Mouse (Mus musculus) intestine, postnatal 0 days (tissue): ENCODE measurements around the gene Rnase2b. TPM values are rescaled to one million over a fixed set of nuclear protein-coding genes. Genes with fewer than 3 reads are reported as not detected.

Experiments
- ATAC-seq: fragments of 200-750 bp; cut with Nextera tagmentation; 2 replicates; pipeline ENCODE4 v1.8.0; 2017; ENCODE audit warnings: mild to moderate bottlenecking, moderate TSS enrichment, moderate library complexity
- H3K27ac ChIP-seq: fragments of 300-500 bp; sonication (generic); 2 replicates; pipeline ENCODE4 v1.5.1; 2014; ENCODE audit warnings: mild to moderate bottlenecking, low read depth, low read length, moderate library complexity
- H3K27me3 ChIP-seq: fragments of 300-500 bp; sonication (generic); replicated peaks from 2 replicates; pipeline ENCODE4 v1.6.1; 2014; ENCODE audit warnings: low read length, mixed read lengths; ENCODE audit not compliant: control insufficient read depth, insufficient read depth
- H3K36me3 ChIP-seq: fragments of 300-500 bp; sonication (generic); 2 replicates; pipeline ENCODE4 v1.6.1; 2014; ENCODE audit warnings: mild to moderate bottlenecking, moderate library complexity; ENCODE audit not compliant: control insufficient read depth, insufficient read depth
- H3K4me1 ChIP-seq: fragments of 300-500 bp; sonication (generic); replicated peaks from 2 replicates; pipeline ENCODE4 v1.6.1; 2014; ENCODE audit warnings: antibody characterized with exemption, low read length, mixed read lengths; ENCODE audit not compliant: control insufficient read depth, insufficient read depth
- H3K4me2 ChIP-seq: fragments of 300-500 bp; sonication (generic); replicated peaks from 2 replicates; pipeline ENCODE4 v1.6.1; 2014; ENCODE audit warnings: low read depth, mild to moderate bottlenecking, moderate library complexity
- H3K4me3 ChIP-seq: fragments of 300-500 bp; sonication (generic); 2 replicates; pipeline ENCODE4 v1.5.1; 2014; ENCODE audit warnings: low read depth, low read length
- H3K9ac ChIP-seq: fragments of 300-500 bp; sonication (generic); 2 replicates; pipeline ENCODE4 v1.6.1; 2014; ENCODE audit warnings: mild to moderate bottlenecking, low read depth, low read length
- H3K9me3 ChIP-seq: fragments of 300-500 bp; sonication (generic); 2 replicates; pipeline ENCODE4 v1.6.1; 2016; ENCODE audit warnings: mixed run types; ENCODE audit not compliant: control insufficient read depth
- CTCF ChIP-seq: sonication (generic); IDR thresholded peaks from 2 replicates; pipeline ENCODE4 v1.5.1; 2016; ENCODE audit warnings: low read depth, mild to moderate bottlenecking, control low read depth, antibody characterized with exemption, moderate library complexity
- WGBS: fragments of 180-500 bp; shearing (Covaris S2); extraction: QIAGEN DNeasy Blood & Tissue Kit; methylation state at CpG from one replicate; pipeline ENCODE4 v1.1.7; 2014; 5-methylcytosine and 5-hydroxymethylcytosine counted together
- polyA plus RNA-seq: library from polyadenylated mRNA; unstranded; fragments of >200 nt; fragmentation: Nextera tagmentation; extraction: Ambion mirVana; gene quantifications from 2 replicates; pipeline ENCODE4 v1.2.1, GENCODE M21; 2015

Rnase2b gene
- polyA plus RNA-seq, 1 experiment from 2014 or later: not detected

- Histone ChIP-seq H3K4me1 (0 out of 2 replicates have a peak, but pooled peaks cover 2% of the 10 kb centered on the region), H3K27ac (no peak overlapping the region), H3K9me3 (no peaks in the 10 kb centered on the region), H3K4me2 (no peak overlapping the region), H3K9ac (no peak overlapping the region), H3K27me3 (no peaks in the 10 kb centered on the region), H3K4me3 (no peak overlapping the region), H3K36me3 (no peaks in the 10 kb centered on the region)
- WGBS: 76% methylated on average over 3 of the region's 3 CpGs
- TF ChIP-seq CTCF: no peak
- no peak for ATAC-seq
Measured at GRCm38 (mm10) chr14:51142568-51142967, 19.5 kb upstream of the Rnase2b start.

DNA sequence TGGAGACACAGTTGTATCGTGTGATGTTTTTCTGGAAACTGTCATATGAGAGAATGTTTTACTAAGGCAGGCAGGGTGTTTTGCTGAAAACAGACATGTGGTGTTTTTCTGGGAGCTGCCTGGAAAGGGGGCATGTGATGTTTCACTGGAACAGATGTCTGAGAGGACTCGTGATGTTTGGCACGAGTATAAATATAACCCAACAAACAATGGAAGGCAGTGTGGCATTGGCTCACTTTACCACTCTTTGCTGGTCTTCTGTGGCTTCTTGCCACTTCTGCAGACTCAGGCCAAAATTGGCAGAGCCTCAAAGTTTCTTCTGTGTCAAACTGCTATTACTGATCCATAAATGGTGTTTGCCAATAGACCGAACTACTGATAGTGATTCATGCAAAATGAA is 18.8 kb upstream of the Rnase2b start:
- ATAC-seq: no peak
- TF ChIP-seq CTCF: no peak

DNA sequence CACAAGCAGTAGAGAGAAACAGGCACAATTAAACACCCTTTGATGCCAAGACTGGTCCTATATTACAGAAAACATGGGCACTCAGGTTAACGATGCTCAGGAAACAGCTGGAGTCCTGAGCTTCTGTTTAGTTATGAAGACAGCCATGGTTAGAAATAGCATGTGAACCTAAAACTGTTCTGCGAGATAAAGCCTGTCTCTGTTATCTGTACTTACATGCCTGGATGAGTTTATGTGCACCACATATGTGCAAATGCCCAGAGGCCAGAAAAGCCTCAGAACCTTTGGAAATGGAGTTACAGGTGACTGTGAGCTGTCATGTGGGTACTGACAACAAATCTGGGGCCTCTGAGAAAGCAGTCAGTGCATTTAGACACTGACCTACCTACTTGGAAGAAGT is 18.1 kb upstream of the Rnase2b start:
- WGBS: 68% methylated on average over 2 of the region's 2 CpGs
- TF ChIP-seq CTCF: no peak
- no peaks in the 10 kb centered on the region for H3K9me3 ChIP-seq
- H3K36me3 ChIP-seq: no peaks in the 10 kb centered on the region
- H3K27me3 ChIP-seq: no peaks in the 10 kb centered on the region
- no peak overlapping the region for H3K4me3 ChIP-seq
- peaks cover 6% of the 10 kb centered on the region for H3K4me1 ChIP-seq
- H3K27ac ChIP-seq: no peak overlapping the region
- no peak overlapping the region for H3K9ac ChIP-seq
- no peak overlapping the region for H3K4me2 ChIP-seq
- no peak for ATAC-seq

More for the DNA sequence above, 18.8 kb upstream of the Rnase2b start:
- Histone ChIP-seq H3K9ac (no peak overlapping the region), H3K27ac (no peak overlapping the region), H3K4me1 (peaks cover 6% of the 10 kb centered on the region), H3K4me3 (no peak overlapping the region), H3K36me3 (no peaks in the 10 kb centered on the region), H3K4me2 (no peak overlapping the region), H3K9me3 (no peaks in the 10 kb centered on the region), H3K27me3 (no peaks in the 10 kb centered on the region)
- WGBS: 43% methylated on average over 4 of the region's 4 CpGs

- no peaks in the 10 kb centered on the region for H3K27me3 ChIP-seq
- peaks cover 6% of the 10 kb centered on the region for H3K4me1 ChIP-seq
- no peak overlapping the region for H3K4me2 ChIP-seq
- no peaks in the 10 kb centered on the region for H3K36me3 ChIP-seq
- H3K4me3 ChIP-seq: no peak overlapping the region
- no peak overlapping the region for H3K27ac ChIP-seq
- 96% methylated on average over 4 of the region's 4 CpGs for WGBS
- ATAC-seq: no peak
- H3K9me3 ChIP-seq: no peaks in the 10 kb centered on the region
- no peak for TF ChIP-seq CTCF
- no peak overlapping the region for H3K9ac ChIP-seq
Measured at GRCm38 (mm10) chr14:51144451-51144850, 17.6 kb upstream of the Rnase2b start.

DNA sequence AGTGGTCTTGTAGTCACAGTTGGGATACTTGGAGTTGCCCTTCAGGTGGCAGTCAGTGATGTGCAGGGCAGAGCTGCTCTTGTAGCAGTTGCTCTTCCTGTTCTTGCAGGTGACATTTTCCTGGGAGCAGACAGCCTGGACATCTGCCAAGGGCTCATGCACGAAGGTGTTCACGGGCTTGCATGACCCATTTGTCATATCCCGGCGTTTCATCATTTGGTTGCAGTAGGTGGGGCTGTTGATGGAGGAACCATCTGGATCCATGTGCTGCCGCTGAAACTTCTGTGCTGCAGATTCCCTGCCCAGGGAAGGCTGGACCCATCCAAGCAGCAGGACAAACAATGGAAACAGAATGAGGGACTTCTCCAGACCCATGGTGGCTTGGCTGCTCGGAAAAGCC is 16.5 kb upstream of the Rnase2b start:
- WGBS: 50% methylated on average over 6 of the region's 6 CpGs
- H3K4me1 ChIP-seq: peaks cover 6% of the 10 kb centered on the region
- TF ChIP-seq CTCF: no peak
- ATAC-seq: no peak
- no peaks in the 10 kb centered on the region for H3K9me3 ChIP-seq
- H3K27me3 ChIP-seq: no peaks in the 10 kb centered on the region
- H3K27ac ChIP-seq: no peak overlapping the region
- no peak overlapping the region for H3K4me3 ChIP-seq
- H3K9ac ChIP-seq: no peak overlapping the region
- no peaks in the 10 kb centered on the region for H3K36me3 ChIP-seq
- no peak overlapping the region for H3K4me2 ChIP-seq

DNA sequence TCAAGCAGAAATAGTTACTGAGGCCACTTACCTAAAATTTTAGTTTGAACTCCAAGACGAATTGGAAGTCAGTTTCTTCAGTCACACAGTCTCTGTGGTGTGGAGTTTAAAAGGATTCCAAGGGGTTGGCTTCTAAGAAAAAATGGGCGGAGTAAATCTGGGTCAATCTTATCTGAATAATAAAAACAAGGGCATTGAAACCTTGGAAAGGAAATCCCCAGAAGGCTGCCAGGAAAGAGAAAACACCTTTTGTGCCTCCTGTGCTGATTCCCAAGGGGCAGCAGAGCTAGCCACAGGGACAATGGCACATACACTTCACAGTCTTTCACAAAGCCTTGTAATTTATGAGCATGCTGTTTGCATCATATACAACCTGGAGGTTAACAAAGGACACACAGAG is 15.4 kb upstream of the Rnase2b start, which contains the start of gene Rnase1:
Gene Rnase1, minus strand, starts transcription at position 101 of the 400 bp plus-strand sequence.
- no peak within 1 kb of the TSS for H3K27ac ChIP-seq
- no peak for TF ChIP-seq CTCF
- no peak within 1 kb of the TSS for H3K4me3 ChIP-seq
- H3K4me1 ChIP-seq: peaks cover 6% of the 10 kb centered on the region
- H3K9ac ChIP-seq: no peak within 1 kb of the TSS
- no peak within 1 kb of the TSS for H3K4me2 ChIP-seq
- ATAC-seq: no peak
- H3K9me3 ChIP-seq: no peaks in the 10 kb centered on the region
- no peaks in the 10 kb centered on the region for H3K36me3 ChIP-seq
- no peaks in the 10 kb centered on the region for H3K27me3 ChIP-seq
- 41% methylated on average over 2 of the region's 2 CpGs for WGBS

DNA sequence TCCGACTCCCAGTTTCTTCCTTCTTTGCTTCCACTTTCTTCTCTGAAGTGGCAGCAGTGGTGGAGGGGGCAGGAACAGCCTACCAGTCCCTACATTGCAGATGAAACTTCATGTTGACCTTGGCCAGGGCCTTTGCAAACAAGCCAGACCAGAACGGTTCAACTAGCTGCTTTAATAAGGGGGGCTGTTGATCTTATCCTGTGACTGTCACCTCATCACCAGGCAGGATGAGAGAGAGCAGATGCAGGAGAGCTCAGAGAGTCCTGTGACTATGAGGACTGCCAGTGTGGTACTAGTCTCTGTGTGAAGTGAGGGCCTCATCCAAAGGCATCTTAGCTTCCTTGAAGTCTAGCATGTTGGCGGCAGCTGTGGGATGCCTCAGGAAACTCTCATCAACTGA is 14.1 kb upstream of the Rnase2b start:
- Histone ChIP-seq H3K27me3 (no peaks in the 10 kb centered on the region), H3K4me1 (peaks cover 6% of the 10 kb centered on the region), H3K27ac (no peak overlapping the region), H3K4me2 (no peak overlapping the region), H3K9me3 (no peaks in the 10 kb centered on the region), H3K9ac (no peak overlapping the region), H3K36me3 (no peaks in the 10 kb centered on the region), H3K4me3 (no peak overlapping the region)
- no peak for TF ChIP-seq CTCF
- 44% methylated on average over 3 of the region's 3 CpGs for WGBS
- no peak for ATAC-seq
